Mouse (Mus musculus) frontal cortex, postnatal 14 days (tissue): Measurements from ENCODE around the gene Numa1.
"Not testable (repeated sequence)": the region's sequence is repeated elsewhere in the genome, so short reads cannot be mapped to it uniquely, and the experiment has no call there.

ENCODE experiments used
- DNase-seq, 2 experiments: peaks; one replicate each; pipeline ENCODE4 v3.0.0; 2022; ENCODE audit warnings: low spot score in 2 of 2

Gene Numa1

DNA sequence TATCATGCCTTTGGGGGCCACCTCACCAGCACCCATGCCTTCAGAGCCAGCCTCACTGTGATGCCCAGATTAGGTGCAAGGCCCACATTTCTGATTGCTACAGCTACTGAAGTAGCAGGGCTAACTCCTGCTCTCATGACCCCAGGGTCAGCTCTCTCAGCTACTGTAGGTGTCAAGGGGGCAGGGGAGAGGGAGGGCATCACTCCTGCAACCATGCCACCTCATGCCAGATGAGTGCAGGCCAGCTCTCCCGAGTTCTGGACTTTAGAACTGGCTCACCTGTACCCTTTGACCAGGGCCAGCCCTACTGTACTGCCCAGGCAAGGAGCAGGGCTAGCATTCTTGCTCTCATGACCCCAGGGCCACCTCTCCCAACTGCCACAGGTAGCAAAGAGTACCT, 48.8 kb downstream of the Numa1 start:
- DNase-seq, result no peak

DNA sequence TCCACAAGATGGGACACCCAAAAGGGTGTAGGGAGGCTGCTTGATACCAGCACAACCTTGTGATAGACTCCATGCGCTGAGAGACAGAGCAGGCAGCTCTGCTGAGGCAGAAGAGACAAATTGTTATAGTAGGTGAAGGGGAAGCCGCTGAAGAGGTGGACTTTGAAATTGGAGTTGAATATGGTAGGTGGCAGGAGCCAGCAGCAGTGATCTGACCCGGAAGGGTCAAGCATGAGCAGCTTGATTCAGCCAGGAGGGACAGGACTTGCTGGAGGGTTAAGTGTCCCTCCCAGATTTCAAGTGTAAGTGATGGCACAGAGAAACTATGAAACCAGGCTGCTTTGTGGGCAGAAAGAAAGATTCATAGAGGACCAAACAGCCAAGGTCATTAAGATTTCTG, 51.2 kb downstream of the Numa1 start:
- DNase-seq, result no peak

DNA sequence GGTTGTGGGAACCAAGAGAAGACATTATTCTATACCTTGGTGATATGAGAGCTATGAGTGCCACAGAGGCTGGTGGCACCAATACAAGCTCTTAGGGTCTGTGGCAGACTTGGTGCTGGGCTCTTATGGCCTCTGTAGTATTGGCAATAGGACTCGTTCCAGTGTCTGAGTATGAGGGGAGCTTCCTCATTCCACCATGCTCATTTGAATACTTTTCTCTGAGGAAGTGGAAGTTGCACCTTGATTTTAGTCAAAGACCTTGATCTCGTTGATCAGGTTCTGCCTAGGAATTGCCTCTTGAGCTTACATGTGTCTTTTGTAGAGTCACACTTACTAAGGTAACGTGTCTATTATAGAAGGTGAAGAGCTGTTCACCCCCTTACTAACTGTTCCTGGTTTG, 60.3 kb downstream of the Numa1 start:
- no peak for DNase-seq

DNA sequence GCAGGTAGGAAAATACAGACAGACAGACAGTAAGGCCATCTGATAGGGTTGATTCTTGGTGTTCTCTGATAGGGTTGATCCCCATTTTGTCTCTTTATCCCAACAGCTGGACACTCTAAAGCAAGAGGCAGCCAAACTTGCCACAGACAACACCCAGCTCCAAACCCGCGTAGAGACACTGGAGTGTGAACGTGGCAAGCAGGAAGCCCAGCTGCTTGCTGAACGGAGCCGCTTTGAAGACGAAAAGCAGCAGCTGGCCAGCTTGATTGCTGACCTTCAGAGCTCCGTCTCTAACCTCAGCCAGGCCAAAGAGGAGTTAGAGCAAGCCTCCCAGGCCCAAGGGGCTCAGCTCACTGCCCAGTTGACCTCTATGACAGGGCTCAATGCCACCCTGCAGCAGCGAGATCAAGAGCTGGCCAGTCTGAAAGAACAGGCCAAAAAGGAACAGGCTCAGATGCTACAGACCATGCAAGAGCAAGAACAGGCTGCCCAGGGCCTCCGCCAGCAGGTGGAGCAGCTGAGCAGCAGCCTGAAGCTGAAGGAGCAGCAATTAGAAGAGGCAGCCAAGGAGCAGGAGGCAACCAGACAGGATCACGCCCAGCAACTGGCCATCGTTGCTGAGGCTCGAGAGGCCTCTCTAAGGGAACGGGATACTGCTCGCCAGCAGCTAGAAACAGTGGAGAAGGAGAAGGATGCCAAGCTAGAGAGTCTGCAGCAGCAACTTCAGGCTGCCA, 64.5 kb downstream of the Numa1 start:
- DNase-seq, result peak; percentile 74 to 82

DNA sequence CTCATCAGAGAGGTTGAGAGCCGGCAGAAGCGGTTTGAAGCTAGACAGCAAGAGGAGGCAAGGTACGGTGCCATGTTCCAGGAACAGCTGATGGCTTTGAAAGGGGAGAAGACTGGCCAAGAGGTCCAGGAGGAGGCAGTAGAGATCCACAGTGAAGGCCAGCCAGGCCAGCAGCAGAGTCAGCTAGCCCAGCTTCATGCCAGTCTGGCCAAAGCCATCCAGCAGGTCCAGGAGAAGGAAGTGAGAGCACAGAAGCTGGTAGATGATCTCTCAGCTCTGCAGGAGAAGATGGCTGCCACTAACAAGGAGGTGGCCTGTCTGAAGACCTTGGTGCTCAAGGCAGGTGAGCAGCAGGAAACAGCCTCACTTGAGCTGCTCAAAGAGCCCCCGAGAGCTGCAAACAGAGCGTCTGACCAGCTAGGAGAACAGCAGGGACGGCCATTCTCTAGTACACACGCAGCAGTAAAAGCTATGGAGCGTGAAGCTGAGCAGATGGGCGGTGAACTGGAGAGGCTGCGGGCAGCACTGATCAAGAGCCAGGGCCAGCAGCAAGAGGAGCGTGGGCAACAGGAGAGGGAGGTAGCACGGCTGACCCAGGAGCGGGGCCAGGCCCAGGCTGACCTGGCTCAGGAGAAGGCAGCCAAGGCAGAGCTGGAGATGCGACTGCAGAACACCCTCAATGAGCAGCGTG, 65.7 kb downstream of the Numa1 start:
- no peak for DNase-seq

DNA sequence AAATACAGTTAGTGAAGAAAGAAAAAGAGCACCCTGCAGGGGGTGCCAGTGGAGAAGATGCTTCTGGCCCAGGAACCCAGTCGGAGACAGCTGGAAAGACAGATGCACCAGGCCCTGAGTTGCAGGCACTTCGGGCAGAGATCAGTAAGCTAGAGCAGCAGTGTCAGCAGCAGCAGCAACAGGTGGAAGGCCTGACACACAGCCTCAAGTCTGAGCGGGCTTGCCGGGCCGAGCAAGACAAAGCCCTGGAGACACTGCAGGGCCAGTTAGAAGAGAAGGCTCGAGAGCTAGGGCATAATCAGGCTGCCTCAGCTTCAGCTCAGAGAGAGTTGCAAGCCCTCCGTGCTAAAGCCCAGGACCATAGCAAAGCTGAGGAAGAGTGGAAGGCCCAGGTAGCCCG, 66.4 kb downstream of the Numa1 start:
- DNase-seq, result no peak

DNA sequence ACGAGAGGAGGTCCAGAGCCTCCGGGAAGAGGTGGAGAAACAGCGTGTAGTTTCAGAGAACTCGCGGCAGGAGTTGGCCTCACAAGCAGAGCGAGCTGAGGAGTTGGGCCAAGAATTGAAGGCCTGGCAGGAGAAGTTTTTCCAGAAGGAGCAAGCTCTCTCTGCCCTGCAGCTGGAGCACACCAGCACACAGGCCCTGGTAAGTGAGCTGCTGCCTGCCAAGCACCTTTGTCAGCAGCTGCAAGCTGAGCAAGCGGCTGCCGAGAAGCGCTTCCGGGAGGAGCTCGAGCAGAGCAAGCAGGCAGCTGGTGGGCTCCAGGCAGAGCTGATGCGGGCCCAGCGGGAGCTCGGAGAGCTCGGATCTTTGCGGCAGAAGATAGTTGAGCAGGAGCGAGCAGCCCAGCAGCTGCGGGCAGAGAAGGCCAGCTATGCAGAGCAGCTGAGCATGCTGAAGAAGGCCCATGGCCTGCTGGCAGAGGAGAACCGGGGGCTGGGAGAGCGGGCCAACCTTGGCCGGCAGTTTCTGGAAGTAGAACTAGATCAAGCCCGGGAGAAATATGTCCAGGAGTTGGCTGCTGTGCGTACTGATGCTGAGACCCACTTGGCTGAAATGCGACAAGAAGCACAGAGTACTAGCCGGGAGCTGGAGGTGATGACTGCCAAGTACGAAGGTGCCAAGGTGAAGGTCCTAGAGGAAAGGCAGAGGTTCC, 67.2 kb downstream of the Numa1 start:
- DNase-seq, result no peak

DNA sequence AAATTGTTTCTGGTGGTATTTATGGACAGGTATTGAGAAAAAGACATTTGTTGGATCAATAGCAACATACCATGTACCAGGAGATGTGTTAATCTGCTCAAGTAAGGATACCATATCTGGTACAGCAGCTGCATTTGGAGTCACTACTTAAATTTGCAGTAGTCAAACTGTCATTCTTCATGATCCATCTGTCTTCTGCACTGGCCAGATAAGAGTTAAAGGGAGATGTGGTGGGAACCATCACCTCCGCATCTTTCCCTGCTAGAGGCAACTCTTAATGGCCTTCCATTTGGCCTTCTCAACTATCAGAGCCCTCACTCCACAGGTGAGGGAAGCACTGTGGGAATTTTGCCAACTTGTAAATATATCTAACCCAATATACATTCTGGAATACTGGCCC, 72.6 kb downstream of the Numa1 start:
- DNase-seq, result no peak

DNA sequence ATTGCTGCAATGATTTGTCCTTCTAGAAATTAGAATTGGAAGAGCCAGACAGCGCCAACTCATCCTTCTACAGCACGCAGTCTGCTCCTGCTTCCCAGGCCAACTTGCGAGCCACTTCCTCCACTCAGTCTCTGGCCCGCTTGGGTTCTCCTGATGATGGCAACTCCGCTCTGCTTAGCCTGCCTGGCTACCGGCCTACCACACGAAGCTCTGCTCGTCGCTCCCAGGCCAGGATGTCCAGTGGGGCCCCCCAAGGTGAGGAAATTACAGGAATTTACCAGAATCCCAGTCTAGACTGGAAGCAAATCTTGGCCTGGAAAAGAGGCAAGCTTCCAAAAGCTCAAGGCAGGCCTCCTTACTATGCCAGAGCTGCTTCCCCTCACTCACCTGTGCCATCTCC, 77.9 kb downstream of the Numa1 start:
- DNase-seq, result no peak

DNA sequence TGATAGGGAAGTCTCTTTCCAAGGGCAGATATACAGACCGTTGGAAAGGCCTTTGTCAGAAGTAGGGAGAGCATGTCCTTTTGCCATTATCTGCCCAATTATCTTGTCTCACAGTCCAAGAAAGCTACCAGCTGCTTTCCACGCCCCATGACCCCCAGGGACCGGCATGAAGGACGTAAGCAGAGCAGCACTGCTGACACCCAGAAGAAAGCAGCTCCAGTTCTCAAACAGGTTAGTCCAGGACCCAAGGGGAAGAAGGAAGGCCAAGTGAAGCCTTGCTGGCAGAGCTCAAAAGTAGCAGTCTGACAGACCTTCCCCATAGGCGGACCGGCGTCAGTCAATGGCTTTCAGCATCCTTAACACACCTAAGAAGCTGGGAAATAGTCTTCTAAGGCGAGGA, 79.5 kb downstream of the Numa1 start:
- no peak for DNase-seq

DNA sequence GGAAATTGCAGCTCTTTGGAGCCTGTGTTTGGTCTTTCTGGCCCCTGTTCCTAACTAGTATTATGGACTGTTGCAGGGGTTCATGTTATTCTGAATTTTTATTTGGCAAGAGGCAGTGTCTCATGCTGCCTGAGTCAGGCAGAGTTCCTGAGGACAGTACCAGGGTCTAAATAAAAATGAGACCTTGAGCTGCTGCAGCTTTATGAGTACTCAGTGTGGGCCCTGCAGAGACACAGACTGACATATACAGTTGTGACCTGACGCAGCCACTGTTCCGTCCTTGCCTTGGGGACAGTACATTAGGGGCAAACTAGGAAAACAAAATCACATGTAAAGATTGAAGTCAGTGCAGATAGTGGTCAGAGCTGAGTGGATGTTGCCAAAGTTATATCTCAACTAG, 81.1 kb downstream of the Numa1 start:
- no peak for DNase-seq

DNA sequence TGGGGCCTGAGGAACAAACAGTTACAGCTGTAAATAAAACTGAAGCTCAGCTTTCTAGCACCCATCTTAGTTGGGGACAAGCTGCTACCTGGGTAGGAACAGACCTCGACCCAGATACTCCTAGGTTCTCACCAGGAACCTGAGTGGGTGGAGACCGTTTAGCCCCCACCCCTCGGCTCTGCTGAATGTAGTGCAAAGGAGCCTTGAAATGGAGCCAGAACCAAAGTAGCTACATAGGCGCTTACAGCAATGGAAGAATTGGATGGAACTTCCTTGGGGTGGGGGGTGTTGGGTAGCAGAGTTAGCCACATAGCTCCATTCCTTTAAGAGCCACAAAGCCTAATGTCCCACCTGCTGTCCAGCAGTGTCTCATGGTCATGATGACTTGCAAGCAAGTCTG, 83.0 kb downstream of the Numa1 start:
- DNase-seq, result no peak

DNA sequence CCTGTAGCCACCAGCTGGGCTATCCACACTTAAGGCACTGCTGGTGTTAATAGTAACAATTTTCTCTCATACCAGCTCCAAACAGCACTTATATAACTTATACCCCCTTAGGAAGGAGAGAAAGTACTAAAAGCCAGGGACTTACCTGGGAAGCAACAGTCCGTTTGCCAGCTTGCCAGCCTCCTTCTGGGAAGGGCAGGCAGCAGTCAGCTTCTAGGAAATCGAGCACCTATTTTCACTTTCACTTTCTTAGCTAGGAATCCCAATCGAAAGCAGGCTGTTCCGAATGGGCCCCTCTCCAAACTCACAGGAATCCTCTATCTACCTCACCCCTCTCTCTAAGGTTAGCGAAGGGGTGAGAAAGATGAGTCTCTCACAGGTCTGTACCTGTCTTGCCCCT, 83.5 kb downstream of the Numa1 start:
- DNase-seq, result no peak

DNA sequence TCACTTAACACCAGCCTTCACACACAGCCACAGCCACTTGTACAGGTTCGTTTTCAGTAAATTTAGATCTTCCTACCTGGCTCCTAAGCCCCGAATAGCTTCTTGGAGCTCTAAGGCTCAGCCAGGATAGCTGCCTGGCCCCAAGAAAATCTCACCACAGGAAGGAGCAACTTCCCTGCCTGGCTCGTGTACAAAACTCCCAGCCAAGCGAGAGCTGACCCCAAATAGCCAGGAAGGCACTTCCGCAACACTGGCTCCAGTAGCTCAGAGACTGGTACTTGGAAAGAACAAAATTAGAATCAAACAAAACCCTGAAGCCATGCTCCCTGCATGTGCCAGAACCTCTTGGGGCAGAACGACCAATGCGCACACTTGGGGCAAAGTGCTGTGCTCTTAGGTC, 84.1 kb downstream of the Numa1 start:
- DNase-seq, result no peak

DNA sequence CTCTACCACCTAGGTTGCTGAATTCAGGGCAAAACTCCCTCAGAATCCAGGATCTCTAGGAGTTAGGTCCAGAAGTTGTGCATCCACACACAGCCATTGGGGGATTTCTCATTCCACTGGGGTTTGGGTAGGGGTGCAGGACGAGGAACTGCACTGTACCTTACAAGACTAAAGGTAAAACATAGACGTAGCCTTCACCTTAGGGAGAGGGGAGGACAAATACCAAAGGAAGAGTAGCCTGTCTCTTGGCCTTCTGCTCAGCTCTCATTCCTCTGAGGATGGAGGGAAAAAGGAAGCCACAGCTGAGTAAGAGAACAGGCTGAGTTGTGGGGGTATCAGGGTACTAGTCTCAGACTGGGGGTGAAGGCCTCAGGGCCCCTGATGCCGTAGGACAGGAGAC, 84.7 kb downstream of the Numa1 start, which contains the start of gene Il18bp:
Gene Il18bp, minus strand, starts transcription at position 101 of the 400 bp plus-strand sequence.
- no peak for DNase-seq

DNA sequence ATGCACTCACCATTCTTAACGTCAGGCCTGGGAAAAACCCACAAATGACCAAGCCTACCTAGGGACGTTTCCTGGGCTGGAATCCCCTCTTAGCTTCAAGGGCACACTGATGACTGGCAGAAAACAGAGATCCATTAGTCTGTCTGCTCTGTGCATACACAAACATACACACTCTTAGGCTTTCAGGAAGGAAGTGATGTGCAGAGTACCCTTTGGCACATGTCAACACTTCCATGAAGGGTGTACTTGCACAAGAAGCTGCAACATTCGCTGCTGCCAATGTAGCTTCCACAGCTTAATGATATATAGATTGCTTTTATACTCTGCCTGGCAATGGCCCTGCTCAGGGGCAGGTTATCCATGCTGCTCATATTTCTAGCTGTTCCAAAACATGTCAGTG, 85.5 kb downstream of the Numa1 start:
- no peak for DNase-seq

DNA sequence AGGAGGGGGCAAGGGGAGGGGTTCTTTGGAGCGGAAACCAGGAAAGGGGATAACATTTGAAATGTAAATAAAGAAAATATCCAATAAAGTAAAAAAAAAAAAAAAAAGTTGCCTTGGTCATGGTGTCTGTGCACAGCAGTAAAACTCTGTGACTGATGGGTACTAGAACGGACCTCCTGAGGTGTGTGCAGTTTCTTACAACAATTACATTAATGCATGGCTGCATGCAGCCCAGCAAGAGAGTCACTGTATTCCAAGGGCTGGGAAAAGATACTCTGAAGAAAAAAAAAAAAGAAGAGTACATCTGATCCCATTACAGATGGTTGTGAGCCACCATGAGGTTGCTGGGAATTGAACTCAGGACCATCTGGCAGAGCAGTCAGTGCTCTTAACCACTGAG, 87.0 kb downstream of the Numa1 start:
- DNase-seq, result not testable (repeated sequence)

DNA sequence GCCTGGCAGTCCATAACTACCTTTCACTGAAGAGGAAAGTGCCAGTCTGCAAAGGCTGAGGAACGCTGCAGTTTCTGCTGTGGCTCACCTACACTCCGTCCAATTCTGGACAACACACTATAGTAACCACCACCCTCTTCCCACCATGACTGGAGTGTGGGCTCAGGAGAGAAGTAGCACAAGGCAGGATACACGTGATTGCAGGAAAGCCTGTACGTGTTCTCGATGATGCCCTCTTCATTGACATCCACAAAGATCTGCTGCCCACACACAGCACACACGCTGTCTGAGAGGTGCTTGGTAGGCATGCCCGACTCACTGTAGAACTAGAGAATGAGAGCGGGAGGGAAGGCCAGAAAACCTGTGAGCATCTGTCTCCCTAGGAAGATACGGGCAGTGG, 89.9 kb downstream of the Numa1 start:
- no peak for DNase-seq

DNA sequence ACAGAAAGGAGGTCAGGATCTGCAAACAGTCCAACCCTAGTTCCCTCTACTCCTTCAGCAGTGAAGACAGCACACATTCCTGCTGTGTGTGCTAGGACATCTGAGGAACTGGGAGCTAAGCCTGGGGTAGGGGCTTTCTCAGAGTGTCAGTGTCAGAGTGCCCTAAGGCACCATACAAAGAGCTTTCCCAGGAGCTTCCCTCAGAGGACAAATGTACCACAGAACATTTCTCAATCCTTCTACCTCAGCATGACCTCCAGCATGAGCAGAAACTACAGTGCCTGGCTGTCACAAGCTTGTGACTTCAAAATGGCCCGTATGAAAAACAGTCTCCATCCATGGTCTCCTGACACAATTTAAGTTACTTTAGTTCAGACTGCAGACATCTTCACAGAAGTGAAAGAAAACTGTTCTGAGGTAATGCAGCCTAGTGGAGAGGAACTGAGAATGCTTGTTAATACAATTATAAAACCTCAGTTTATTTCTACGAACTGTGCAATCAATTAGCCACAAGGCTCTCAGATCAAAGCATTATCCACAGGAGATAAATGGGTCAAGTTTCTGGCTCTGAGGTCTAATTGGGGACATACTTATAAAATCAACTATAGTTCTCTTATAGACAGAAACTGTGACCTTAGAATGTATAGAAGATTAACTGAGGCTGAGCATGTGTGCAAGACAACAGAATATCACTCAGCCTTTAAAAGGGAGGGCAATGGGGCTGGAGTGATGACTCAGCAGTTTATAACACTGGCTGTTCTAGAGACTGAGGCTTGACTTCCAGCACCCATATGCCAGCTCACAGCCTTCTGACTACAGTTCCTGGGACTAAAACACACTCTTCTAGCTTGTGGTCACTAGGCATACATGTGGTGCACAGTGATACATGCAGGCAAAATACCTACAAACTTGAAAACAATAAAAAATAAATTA, 91.5 kb downstream of the Numa1 start:
- DNase-seq, result no peak

DNA sequence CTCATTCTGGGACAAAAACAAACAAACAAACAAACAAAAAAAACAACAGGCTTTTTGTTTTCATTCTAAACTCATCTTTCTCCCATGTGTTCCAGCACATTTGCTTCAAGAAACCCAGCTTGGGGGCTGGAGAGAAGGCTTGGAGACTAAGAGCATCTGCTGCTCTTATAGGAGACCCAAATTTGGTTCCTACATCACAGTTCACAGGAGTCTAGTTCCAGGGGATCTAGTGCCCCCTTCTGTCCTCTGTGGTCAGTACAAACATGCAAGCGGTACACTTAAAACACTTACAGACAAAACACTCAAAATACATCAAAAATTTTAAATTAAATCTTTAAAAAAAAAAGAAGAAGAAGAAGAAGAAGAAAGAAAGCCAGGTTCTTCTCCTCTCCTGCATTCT, 101.0 kb downstream of the Numa1 start:
- DNase-seq, result no peak

DNA sequence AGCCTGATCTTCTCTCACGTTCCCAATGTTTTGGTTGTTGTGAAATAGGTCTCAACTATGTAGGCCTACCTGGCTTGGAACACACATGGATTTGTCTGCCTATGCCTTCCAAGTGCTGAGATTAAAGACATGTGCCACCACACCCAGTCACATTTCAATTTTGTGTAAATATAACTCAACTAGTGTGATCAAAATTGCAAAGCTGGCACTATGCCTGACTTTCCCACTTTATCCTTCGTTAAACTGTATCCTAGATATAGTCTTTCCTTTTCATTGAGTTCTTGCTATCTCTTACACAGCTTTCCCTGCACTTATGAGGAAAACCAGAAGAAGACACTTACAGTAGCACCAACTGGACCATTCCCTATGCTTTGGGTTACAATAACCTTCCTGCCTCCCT, 101.6 kb downstream of the Numa1 start:
- no peak for DNase-seq

DNA sequence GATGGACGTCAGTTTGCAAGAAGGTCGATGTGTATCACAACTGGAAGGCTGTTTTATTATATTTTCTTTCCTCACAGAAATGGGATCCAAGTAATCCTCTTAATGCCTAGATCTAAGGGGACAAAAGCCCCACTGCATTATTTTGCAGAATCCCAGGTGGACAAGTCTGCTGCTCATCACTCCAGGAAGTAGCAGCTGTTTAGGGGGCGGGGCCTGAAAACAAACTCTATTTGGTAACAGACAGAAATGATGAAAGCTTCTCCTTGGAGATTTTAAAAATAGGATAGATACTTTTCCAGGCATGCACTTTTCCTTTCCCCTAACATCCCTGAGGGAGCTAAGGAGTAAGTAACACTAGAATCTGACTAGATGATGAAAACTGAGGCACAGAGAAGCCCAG, 103.4 kb downstream of the Numa1 start:
- DNase-seq, result no peak
